Mouse (Mus musculus) heart, adult 2 months (tissue): ENCODE data around the gene Mief1. TPM values are rescaled to one million over a fixed set of nuclear protein-coding genes. Genes with fewer than 3 reads are reported as not detected.

Experiments
- DNase-seq, 2 experiments: peaks; one replicate each; pipeline ENCODE4 v3.0.0; 2021
- H3K27ac ChIP-seq: fragments of 200-600 bp; 2 replicates; pipeline ENCODE4 v1.8.1; 2022
- H3K27me3 ChIP-seq: fragments of 200-500 bp; 2 replicates; pipeline ENCODE4 v1.6.1; 2012; ENCODE audit warnings: mild to moderate bottlenecking, low read length, inconsistent platforms, mixed read lengths; ENCODE audit not compliant: control insufficient read depth, insufficient read depth
- H3K36me3 ChIP-seq: fragments of 200-500 bp; 2 replicates; pipeline ENCODE4 v1.6.1; 2012; ENCODE audit warnings: low read length, inconsistent platforms; ENCODE audit not compliant: control insufficient read depth, insufficient read depth
- H3K4me1 ChIP-seq: fragments of 200-500 bp; 2 replicates; pipeline ENCODE4 v1.6.1; 2011; ENCODE audit warnings: low read length; ENCODE audit not compliant: control insufficient read depth, insufficient read depth
- H3K4me3 ChIP-seq: fragments of 200-600 bp; 2 replicates; pipeline ENCODE4 v1.8.1; 2022
- H3K79me2 ChIP-seq: fragments of 200-500 bp; replicated peaks from 2 replicates; pipeline ENCODE4 v1.6.1; 2012; ENCODE audit warnings: mild to moderate bottlenecking, inconsistent platforms, low read length, moderate library complexity, mixed read lengths; ENCODE audit not compliant: control insufficient read depth, insufficient read depth
- H3K9ac ChIP-seq: fragments of 200-500 bp; 2 replicates; pipeline ENCODE4 v1.6.1; 2012; ENCODE audit warnings: low read depth, mild to moderate bottlenecking, control low read depth, inconsistent platforms, low read length, mixed read lengths
- CTCF ChIP-seq: fragments of 200-600 bp; IDR thresholded peaks from 2 replicates; pipeline ENCODE4 v1.8.1; 2022; ENCODE audit warnings: antibody characterized with exemption, mild to moderate bottlenecking, moderate library complexity
- EP300 ChIP-seq: fragments of 200-500 bp; IDR thresholded peaks from 2 replicates; pipeline ENCODE4 v1.6.1; 2011; ENCODE audit warnings: low read depth, low read length, control low read depth; ENCODE audit not compliant: insufficient read depth
- POLR2A ChIP-seq: fragments of 200-500 bp; IDR thresholded peaks from 2 replicates; pipeline ENCODE4 v1.6.1; 2011; ENCODE audit warnings: mild to moderate bottlenecking, low read depth, low read length, control low read depth; ENCODE audit not compliant: insufficient read depth
- WGBS: fragments of 180-500 bp; shearing (Covaris S2); methylation state at CpG from one replicate; pipeline ENCODE4 v1.1.7; 2018; 5-methylcytosine and 5-hydroxymethylcytosine counted together
- intact Hi-C: fragments of 180-260 bp; cut with DNase I; formaldehyde crosslinking; loops from one replicate; pipeline ENCODE4 v1.15.1; 2025
- polyA plus RNA-seq: library from polyadenylated mRNA; depleted of rRNA; stranded (reverse); fragments of >200 nt; gene quantifications from 2 replicates; pipeline ENCODE4 v1.2.3, GENCODE M21; 2012
- total RNA-seq, 2 experiments: library from RNA; stranded (reverse); gene quantifications; 2 replicates each; pipeline ENCODE4 v1.2.3; 2021

Mief1 gene
- total and polyA plus RNA-seq, 3 experiments: 12.2 to 29.5 (median 27.0) TPM

DNA sequence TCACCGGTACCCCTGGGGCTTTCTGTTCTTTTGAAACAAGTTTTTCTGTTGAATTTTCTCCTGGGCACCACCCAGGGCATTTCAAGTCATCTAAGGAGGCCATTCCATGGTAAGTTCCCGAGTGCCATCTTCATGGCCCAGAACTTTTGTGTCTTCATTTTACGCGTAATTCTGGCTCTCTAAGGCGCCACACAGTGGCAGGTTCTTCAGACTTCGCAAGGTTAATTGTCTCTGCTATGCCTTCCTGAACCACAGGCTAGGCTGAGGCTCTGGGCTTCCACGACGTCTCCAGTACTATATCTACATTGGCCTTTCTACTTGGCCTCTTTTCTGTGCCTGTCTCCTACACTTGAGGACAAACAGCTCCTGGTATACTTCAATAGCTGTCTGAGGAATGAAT, 12.8 kb upstream of the Mief1 start:
- Histone ChIP-seq H3K36me3 (no peaks in the 10 kb centered on the region), H3K4me3 (no peak overlapping the region), H3K27me3 (no peaks in the 10 kb centered on the region), H3K79me2 (no peaks in the 10 kb centered on the region), H3K4me1 (no peaks in the 10 kb centered on the region), H3K9ac (no peak overlapping the region), H3K27ac (no peak overlapping the region)
- no peak for DNase-seq
- 75% methylated on average over 8 of the region's 8 CpGs for WGBS
- intact Hi-C loops: loop anchor here (10.0 kb wide), 1 partner anchor 276 kb away; no protein-coding TSS in a partner anchor
- TF ChIP-seq CTCF (no peak), EP300 (no peak), POLR2A (no peak)

DNA sequence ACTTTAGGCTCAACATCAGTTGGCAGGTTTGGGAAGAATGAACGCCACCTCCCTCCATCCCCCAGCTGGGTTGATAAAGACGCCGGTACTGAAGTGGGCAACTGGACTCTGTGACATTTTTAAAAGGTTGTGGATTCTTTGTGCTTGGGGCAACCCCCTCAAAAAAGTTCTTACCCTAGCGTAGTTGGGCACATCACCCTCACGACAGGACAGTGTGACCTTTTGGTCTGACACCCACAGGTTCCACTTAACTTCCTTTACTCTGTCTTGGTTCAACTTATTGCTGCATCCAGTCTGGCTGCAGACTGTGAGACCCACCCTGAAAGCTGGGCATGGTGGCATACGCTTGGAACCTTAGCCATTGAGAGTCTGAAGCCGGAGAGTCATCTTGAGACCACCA, 10.1 kb upstream of the Mief1 start:
- H3K79me2 ChIP-seq: no peaks in the 10 kb centered on the region
- intact Hi-C loops: loop anchor here (2.0 to 10.0 kb wide), 2 partner anchors 135 to 279 kb away; no protein-coding TSS in a partner anchor
- TF ChIP-seq POLR2A (no peak), CTCF (no peak), EP300 (no peak)
- H3K4me1 ChIP-seq: no peaks in the 10 kb centered on the region
- H3K27ac ChIP-seq: no peak overlapping the region
- H3K27me3 ChIP-seq: no peaks in the 10 kb centered on the region
- DNase-seq: no peak
- no peaks in the 10 kb centered on the region for H3K36me3 ChIP-seq
- H3K9ac ChIP-seq: no peak overlapping the region
- 65% methylated on average over 7 of the region's 7 CpGs for WGBS
- H3K4me3 ChIP-seq: no peak overlapping the region

DNA sequence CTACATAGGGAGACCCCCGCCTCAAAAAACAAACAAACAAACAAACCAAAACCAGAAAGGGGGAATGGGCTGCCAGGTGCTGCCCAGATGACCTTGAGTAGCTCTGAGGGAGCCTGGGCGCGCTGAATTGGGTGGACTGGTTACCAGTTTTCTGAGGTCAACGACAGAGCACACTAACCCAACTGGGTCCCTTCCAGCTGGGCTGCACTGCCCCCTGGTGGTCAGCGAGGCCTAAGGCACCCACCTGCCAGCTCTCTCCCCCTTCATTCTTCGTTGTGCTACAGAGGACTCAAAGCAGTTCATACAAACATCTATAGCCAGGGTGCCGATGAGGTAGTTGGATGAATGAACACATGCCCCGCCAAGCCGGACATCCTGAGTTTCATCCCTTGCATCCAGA, 8.6 kb upstream of the Mief1 start:
- Histone ChIP-seq H3K4me3 (no peak overlapping the region), H3K79me2 (no peaks in the 10 kb centered on the region), H3K27me3 (no peaks in the 10 kb centered on the region), H3K27ac (no peak overlapping the region), H3K36me3 (no peaks in the 10 kb centered on the region), H3K9ac (no peak overlapping the region), H3K4me1 (no peaks in the 10 kb centered on the region)
- intact Hi-C loops: loop anchor here (2.0 to 10.0 kb wide), 4 partner anchors 37 to 280 kb away; partner anchors contain the start of genes Rps19bp1 and Tab1
- 18% methylated on average over 9 of the region's 9 CpGs for WGBS
- DNase-seq: peak; percentile 53 to 81
- TF ChIP-seq EP300 (no peak), CTCF (peak; percentile 82), POLR2A (no peak)

DNA sequence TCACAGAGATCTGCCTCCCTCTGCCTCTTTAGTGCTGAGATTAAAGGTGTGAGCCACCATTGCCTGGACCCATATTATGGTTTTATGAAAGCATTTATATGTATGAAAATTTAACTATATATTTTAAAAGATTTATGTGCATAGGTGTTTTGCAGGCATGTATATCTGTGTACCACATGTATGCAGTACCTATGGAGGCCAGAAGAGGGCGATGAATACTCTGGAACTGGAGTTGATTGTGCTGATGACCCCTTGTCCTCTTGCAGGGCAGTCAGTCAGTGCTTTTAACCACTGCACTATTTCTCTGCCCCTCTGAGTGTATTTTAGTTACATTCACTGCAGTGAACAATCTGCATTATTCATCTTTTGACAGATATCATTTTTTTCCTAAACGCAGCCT, 8.0 kb upstream of the Mief1 start:
- WGBS: 48% methylated on average over 2 of the region's 2 CpGs
- no peaks in the 10 kb centered on the region for H3K36me3 ChIP-seq
- H3K27me3 ChIP-seq: no peaks in the 10 kb centered on the region
- no peak overlapping the region for H3K27ac ChIP-seq
- H3K4me1 ChIP-seq: no peaks in the 10 kb centered on the region
- peak in 1 of 2 experiments; percentile 20 for DNase-seq
- TF ChIP-seq EP300 (no peak), CTCF (peak; percentile 66), POLR2A (no peak)
- intact Hi-C loops: loop anchor here (2.0 to 10.0 kb wide), 4 partner anchors 37 to 281 kb away; partner anchors contain the start of genes Rps19bp1 and Tab1
- no peak overlapping the region for H3K9ac ChIP-seq
- no peak overlapping the region for H3K4me3 ChIP-seq
- no peaks in the 10 kb centered on the region for H3K79me2 ChIP-seq

DNA sequence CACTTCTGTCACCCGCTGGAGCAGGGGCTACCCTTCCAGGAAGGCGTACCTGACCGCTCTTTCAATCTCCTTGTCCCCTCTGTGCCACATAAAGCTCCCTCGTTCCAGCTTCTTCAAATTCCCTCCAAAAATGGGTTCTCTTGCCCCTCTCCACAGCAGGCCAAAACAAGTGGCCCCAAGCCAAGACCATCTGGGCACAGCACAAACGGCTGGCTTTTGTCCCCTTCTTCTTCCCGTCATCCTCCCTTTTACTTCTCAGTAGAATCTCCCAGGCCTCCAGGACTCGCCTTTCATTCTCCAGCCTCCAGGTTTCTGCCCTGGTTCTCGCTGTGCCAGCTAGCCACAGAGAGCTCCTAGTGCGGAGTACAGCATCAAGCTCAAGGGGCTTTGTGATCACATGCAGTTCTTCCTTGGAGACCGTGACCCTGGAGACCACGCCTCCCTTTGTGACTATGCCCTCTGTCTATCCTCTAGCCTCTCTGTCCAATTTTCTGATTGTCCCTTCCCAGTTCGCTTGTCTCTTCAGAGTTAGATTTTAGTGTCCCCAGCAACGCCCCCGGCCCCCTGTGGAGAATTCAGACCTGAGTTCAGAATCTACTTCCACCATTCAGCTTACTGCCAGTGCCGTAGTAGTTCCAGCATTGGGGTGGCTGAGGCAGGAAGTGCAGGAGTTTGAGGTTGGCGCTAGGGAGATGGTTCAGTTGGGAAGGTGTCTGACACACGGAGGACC, 5.6 kb upstream of the Mief1 start:
- 71% methylated on average over 17 of the region's 17 CpGs for WGBS
- no peak overlapping the region for H3K27ac ChIP-seq
- no peak overlapping the region for H3K4me3 ChIP-seq
- no peaks in the 10 kb centered on the region for H3K4me1 ChIP-seq
- no peaks in the 10 kb centered on the region for H3K79me2 ChIP-seq
- intact Hi-C loops: loop anchor here (5.0 to 10.0 kb wide), 3 partner anchors 34 to 283 kb away; partner anchors contain the start of genes Rps19bp1 and Tab1
- no peak for DNase-seq
- H3K27me3 ChIP-seq: no peaks in the 10 kb centered on the region
- TF ChIP-seq EP300 (no peak), CTCF (no peak), POLR2A (no peak)
- H3K36me3 ChIP-seq: no peaks in the 10 kb centered on the region
- H3K9ac ChIP-seq: no peak overlapping the region

DNA sequence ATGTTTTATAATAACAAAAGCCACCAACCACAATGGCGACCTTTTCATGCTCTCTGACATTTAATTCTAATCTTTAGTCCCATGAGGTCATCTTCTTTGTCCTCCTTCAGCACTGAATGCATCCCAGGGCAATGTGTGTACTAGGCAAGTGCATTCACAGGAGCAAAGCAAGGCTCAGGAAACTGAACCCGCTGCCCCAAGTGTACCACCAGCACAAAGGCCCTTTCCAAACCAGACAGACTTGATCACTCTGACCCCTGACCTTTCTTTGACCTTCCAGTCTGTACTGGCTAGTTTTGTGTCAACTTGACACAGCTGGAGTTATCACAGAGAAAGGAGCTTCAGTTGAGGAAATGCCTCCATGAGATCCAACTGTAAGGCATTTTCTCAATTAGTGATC, 1.5 kb upstream of the Mief1 start:
- Histone ChIP-seq H3K4me3 (no peak overlapping the region), H3K36me3 (peaks cover 8% of the 10 kb centered on the region), H3K4me1 (peaks cover 3% of the 10 kb centered on the region; the same call in 1 of the 2 replicates), H3K27ac (no peak overlapping the region), H3K27me3 (no peaks in the 10 kb centered on the region), H3K79me2 (no peaks in the 10 kb centered on the region; the same call in 1 of the 2 replicates), H3K9ac (no peak overlapping the region)
- WGBS: 57% methylated on average over 2 of the region's 2 CpGs
- TF ChIP-seq EP300: no peak
- no peak for TF ChIP-seq CTCF
- no peak for TF ChIP-seq POLR2A
- DNase-seq: no peak
- intact Hi-C loops: no loop called here
